Mouse (Mus musculus) embryonic facial prominence, embryonic 13.5 days (tissue): ENCODE measurements around the gene Gm14139. TPM values are rescaled to one million over a fixed set of nuclear protein-coding genes. Genes with fewer than 3 reads are reported as not detected.
A peak's percentile ranks its signal among the peaks of the same experiment; 100 is the strongest.
"Not testable (repeated sequence)": the region's sequence is repeated elsewhere in the genome, so short reads cannot be mapped to it uniquely, and the experiment has no call there.

ENCODE experiments used
- ATAC-seq: fragments of 200-750 bp; cut with Nextera tagmentation; 2 replicates; pipeline ENCODE4 v1.8.0; 2017; ENCODE audit warnings: low read depth; ENCODE audit not compliant: insufficient number of reproducible peaks, insufficient read depth, low FRiP score, low TSS enrichment
- H3K27ac ChIP-seq: fragments of 300-500 bp; sonication (generic); 2 replicates; pipeline ENCODE4 v1.5.1; 2015; ENCODE audit warnings: moderate library complexity, mild to moderate bottlenecking, inconsistent platforms
- H3K27me3 ChIP-seq: fragments of 300-500 bp; sonication (generic); 2 replicates; pipeline ENCODE4 v1.6.1; 2015; ENCODE audit warnings: mild to moderate bottlenecking, inconsistent platforms
- H3K36me3 ChIP-seq: fragments of 300-500 bp; sonication (generic); 2 replicates; pipeline ENCODE4 v1.6.1; 2015; ENCODE audit warnings: mild to moderate bottlenecking, inconsistent platforms
- H3K4me1 ChIP-seq: fragments of 300-500 bp; sonication (generic); 2 replicates; pipeline ENCODE4 v1.6.1; 2015; ENCODE audit warnings: inconsistent platforms
- H3K4me2 ChIP-seq: fragments of 300-500 bp; sonication (generic); 2 replicates; pipeline ENCODE4 v1.6.1; 2015; ENCODE audit warnings: moderate library complexity, mild to moderate bottlenecking, inconsistent platforms
- H3K4me3 ChIP-seq: fragments of 300-500 bp; sonication (generic); 2 replicates; pipeline ENCODE4 v1.5.1; 2015; ENCODE audit warnings: mild to moderate bottlenecking, inconsistent platforms
- H3K9ac ChIP-seq: fragments of 300-500 bp; sonication (generic); 2 replicates; pipeline ENCODE4 v1.6.1; 2015; ENCODE audit warnings: mild to moderate bottlenecking, inconsistent platforms
- H3K9me3 ChIP-seq: fragments of 300-500 bp; sonication (generic); 2 replicates; pipeline ENCODE4 v1.6.1; 2016; ENCODE audit warnings: inconsistent platforms
- WGBS: fragments of 180-500 bp; shearing (Covaris S2); methylation state at CpG from one replicate; pipeline ENCODE4 v1.1.7; 2015; ENCODE audit warnings: mixed read lengths; 5-methylcytosine and 5-hydroxymethylcytosine counted together
- polyA plus RNA-seq: library from polyadenylated mRNA; unstranded; fragments of >200 nt; fragmentation: Nextera tagmentation; extraction: Ambion mirVana; gene quantifications from 2 replicates; pipeline ENCODE4 v1.2.1, GENCODE M21; 2015

Gene Gm14139
- not detected in 2 replicates for polyA plus RNA-seq

GRCm38 (mm10) chr2:150181570-150181999, at the start of gene Gm14139:
Gm14139 (plus strand) TSS chr2:150181755.
- not testable (repeated sequence) for H3K27ac ChIP-seq, H3K36me3 ChIP-seq, H3K4me1 ChIP-seq, H3K4me2 ChIP-seq, H3K4me3 ChIP-seq, H3K27me3 ChIP-seq, ATAC-seq, H3K9me3 ChIP-seq, H3K9ac ChIP-seq
- WGBS, result 74% methylated on average over 7 of the region's 7 CpGs

- H3K4me1 ChIP-seq, H3K9ac ChIP-seq, H3K27me3 ChIP-seq, H3K4me2 ChIP-seq, H3K27ac ChIP-seq, H3K4me3 ChIP-seq, ATAC-seq: not testable (repeated sequence)
- Histone ChIP-seq H3K36me3 (peaks cover 47% of the 10 kb centered on the region), H3K9me3 (peaks cover 24% of the 10 kb centered on the region)
- WGBS, result 78% methylated on average over 1 of the region's 1 CpGs
These were observed 49.6 kb upstream of the Gm14139 start for GRCm38 (mm10) chr2:150132002-150132401.

- no peak overlapping the region for H3K4me2 ChIP-seq
- H3K4me1 ChIP-seq, result peaks cover 9% of the 10 kb centered on the region
- ATAC-seq, result no peak
- H3K27ac ChIP-seq, result no peak overlapping the region
- H3K36me3 ChIP-seq, result peaks cover 43% of the 10 kb centered on the region
- no peaks in the 10 kb centered on the region for H3K27me3 ChIP-seq
- 79% methylated on average over 2 of the region's 2 CpGs for WGBS
- no peak overlapping the region for H3K9ac ChIP-seq
- no peak overlapping the region for H3K4me3 ChIP-seq
- peaks cover 23% of the 10 kb centered on the region for H3K9me3 ChIP-seq
These were observed 48.8 kb upstream of the Gm14139 start for GRCm38 (mm10) chr2:150132773-150133172.

- Histone ChIP-seq H3K9ac (peak within 1 kb of the TSS; percentile 84), H3K4me1 (peaks cover 9% of the 10 kb centered on the region), H3K9me3 (no peaks in the 10 kb centered on the region), H3K27ac (peak within 1 kb of the TSS; percentile 79), H3K4me2 (peak within 1 kb of the TSS; percentile 64), H3K4me3 (peak within 1 kb of the TSS; percentile 76), H3K36me3 (peaks cover 18% of the 10 kb centered on the region), H3K27me3 (no peaks in the 10 kb centered on the region)
- peak; percentile 96 for ATAC-seq
- WGBS, result 1% methylated on average over 13 of the region's 13 CpGs
These were observed 45.1 kb upstream of the Gm14139 start, which contains the start of gene Zfp120 for GRCm38 (mm10) chr2:150136435-150136897. Zfp120 (minus strand) TSS chr2:150136708.

- no peak for ATAC-seq
- Histone ChIP-seq H3K27me3 (no peaks in the 10 kb centered on the region), H3K36me3 (no peaks in the 10 kb centered on the region), H3K4me2 (no peak overlapping the region), H3K4me3 (no peak overlapping the region), H3K9ac (no peak overlapping the region), H3K4me1 (no peaks in the 10 kb centered on the region), H3K27ac (no peak overlapping the region), H3K9me3 (no peaks in the 10 kb centered on the region; the same call in 1 of the 2 replicates)
These were observed 14.9 kb upstream of the Gm14139 start for GRCm38 (mm10) chr2:150166703-150167102.

- H3K4me3 ChIP-seq, result no peak overlapping the region
- H3K9ac ChIP-seq, result no peak overlapping the region
- H3K9me3 ChIP-seq, result 0 out of 2 replicates have a peak, but pooled peaks cover 5% of the 10 kb centered on the region
- no peak overlapping the region for H3K4me2 ChIP-seq
- no peaks in the 10 kb centered on the region for H3K4me1 ChIP-seq
- H3K27me3 ChIP-seq, result no peaks in the 10 kb centered on the region
- no peak overlapping the region for H3K27ac ChIP-seq
- no peak for ATAC-seq
- no peaks in the 10 kb centered on the region for H3K36me3 ChIP-seq
These were observed 7.7 kb upstream of the Gm14139 start for GRCm38 (mm10) chr2:150173833-150174232.

GRCm38 (mm10) chr2:150179579-150179978, 2.0 kb upstream of the Gm14139 start, which contains the start of gene Gm10770:
Gm10770 (minus strand) TSS chr2:150179679.
- H3K4me2 ChIP-seq, H3K9ac ChIP-seq, H3K27ac ChIP-seq, H3K36me3 ChIP-seq, H3K9me3 ChIP-seq, H3K27me3 ChIP-seq, H3K4me1 ChIP-seq, ATAC-seq, H3K4me3 ChIP-seq: not testable (repeated sequence)
- 79% methylated on average over 4 of the region's 4 CpGs for WGBS

- not testable (repeated sequence) for H3K4me1 ChIP-seq, ATAC-seq, H3K36me3 ChIP-seq, H3K9ac ChIP-seq, H3K4me3 ChIP-seq, H3K4me2 ChIP-seq, H3K27me3 ChIP-seq, H3K27ac ChIP-seq, H3K9me3 ChIP-seq
These were observed 509 bp upstream of the Gm14139 start for GRCm38 (mm10) chr2:150181046-150181445.

- Histone ChIP-seq H3K4me2 (peak within 1 kb of the TSS; percentile 55), H3K4me3 (peak within 1 kb of the TSS; percentile 45), H3K27ac (peak within 1 kb of the TSS; percentile 33; the same call in 1 of the 2 replicates), H3K9ac (peak within 1 kb of the TSS; percentile 64)
- not testable (repeated sequence) for H3K9me3 ChIP-seq, H3K4me1 ChIP-seq, H3K27me3 ChIP-seq, H3K36me3 ChIP-seq
- ATAC-seq, result peak; percentile 97
- WGBS, result 2% methylated on average over 15 of the region's 15 CpGs
These were observed 36.2 kb downstream of the Gm14139 start, which contains the start of gene Zfp937 for GRCm38 (mm10) chr2:150217600-150218362. Zfp937 (plus strand) TSS chr2:150218073.

- not testable (repeated sequence) for H3K9me3 ChIP-seq, H3K27me3 ChIP-seq, H3K36me3 ChIP-seq, ATAC-seq, H3K4me1 ChIP-seq
- 28% methylated on average over 4 of the region's 4 CpGs for WGBS
- Histone ChIP-seq H3K27ac (peak overlapping the region; percentile 33; the same call in 1 of the 2 replicates), H3K4me2 (peak overlapping the region; percentile 55), H3K9ac (peak overlapping the region; percentile 64), H3K4me3 (peak overlapping the region; percentile 45)
These were observed 36.8 kb downstream of the Gm14139 start for GRCm38 (mm10) chr2:150218363-150218725.

- ATAC-seq, H3K4me1 ChIP-seq, H3K36me3 ChIP-seq, H3K9ac ChIP-seq, H3K4me3 ChIP-seq, H3K27me3 ChIP-seq, H3K27ac ChIP-seq, H3K4me2 ChIP-seq, H3K9me3 ChIP-seq: not testable (repeated sequence)
These were observed 41.7 kb downstream of the Gm14139 start for GRCm38 (mm10) chr2:150223263-150223662.
